Mouse (Mus musculus): ENCODE measurements around the gene Zfp286.

DNA sequence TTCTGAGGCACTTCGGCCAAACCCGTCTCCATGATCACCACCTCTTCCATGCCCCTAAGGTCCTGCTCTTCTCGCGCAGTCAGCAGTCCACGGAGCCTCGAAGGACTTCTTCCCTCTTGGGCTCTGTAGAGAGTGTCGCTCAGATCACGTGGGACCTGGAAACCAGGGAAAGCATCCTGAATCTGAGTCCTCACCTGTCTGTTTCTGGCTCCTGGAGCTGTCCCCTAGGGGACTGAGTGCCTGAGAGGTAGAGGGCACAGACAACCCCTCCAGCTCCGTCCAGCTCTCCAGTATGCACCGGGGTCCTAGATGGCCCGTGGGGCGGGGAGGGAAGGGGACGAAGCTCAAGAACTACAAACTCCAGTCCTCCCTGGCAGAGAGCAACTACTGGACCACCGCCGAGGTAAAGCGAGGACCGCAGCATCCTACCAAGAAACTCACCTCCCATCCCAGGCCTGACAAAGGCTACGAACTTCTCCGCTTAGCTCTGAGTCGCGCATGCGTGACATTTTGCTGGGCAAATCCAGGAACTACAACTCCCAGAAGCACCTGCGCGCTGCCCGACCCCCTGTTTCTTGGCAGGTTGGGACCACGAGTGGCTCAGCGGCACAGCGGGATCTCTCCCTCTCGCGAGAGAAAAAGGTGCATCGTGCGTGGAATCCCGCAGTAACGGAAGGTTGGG is at the start of gene Zfp286:
- TF ChIP-seq E2F4 (IDR thresholded peaks at IDR 0.05; ENCODE audit: insufficient read depth) (no peak), POLR2A (IDR thresholded peaks at IDR 0.05; ENCODE audit: insufficient read length, low read depth) (no peak), TCF3 (IDR thresholded peaks at IDR 0.05; ENCODE audit: insufficient read length, low read depth) (no peak), USF1 (IDR thresholded peaks at IDR 0.05; ENCODE audit: low read depth) (no peak), MAX (IDR thresholded peaks at IDR 0.05; ENCODE audit: low read depth) (no peak), TCF12 (IDR thresholded peaks at IDR 0.05; ENCODE audit: insufficient read depth, poor library complexity, severe bottlenecking) (no peak), POLR2AphosphoS2 (IDR thresholded peaks at IDR 0.05; ENCODE audit: insufficient read length, low read depth) (no peak), MYOG (IDR thresholded peaks at IDR 0.05; ENCODE audit: control insufficient read depth in 1 of 3, insufficient read depth in 1 of 3, insufficient read length in 2 of 3, low read depth in 2 of 3) (no peak), CEBPB (IDR thresholded peaks at IDR 0.05; ENCODE audit: insufficient read depth, poor library complexity, severe bottlenecking) (no peak), REST (IDR thresholded peaks at IDR 0.05; ENCODE audit: insufficient read depth, insufficient read length) (no peak)
